Mouse (Mus musculus) right cerebral cortex, postnatal 14 days (tissue): ENCODE data around the gene Atp1b2.
A peak's percentile ranks its signal among the peaks of the same experiment; 100 is the strongest.

Experiments used
- DNase-seq: peaks from one replicate; pipeline ENCODE4 v3.0.0; 2022

Atp1b2 gene

GRCm38 (mm10) chr11:69606491-69606795 is 701 bp upstream of the Atp1b2 start:
- no peak for DNase-seq

GRCm38 (mm10) chr11:69604795-69605664 is 712 bp downstream of the Atp1b2 start:
- DNase-seq = peak; percentile 44

GRCm38 (mm10) chr11:69604347-69604746 is 1.4 kb downstream of the Atp1b2 start:
- DNase-seq = no peak

- DNase-seq = no peak
These were observed 2.2 kb downstream of the Atp1b2 start for GRCm38 (mm10) chr11:69603516-69603915.

GRCm38 (mm10) chr11:69601768-69602167 is 4.0 kb downstream of the Atp1b2 start:
- DNase-seq = no peak

GRCm38 (mm10) chr11:69600098-69600497 is 5.6 kb downstream of the Atp1b2 start:
- peak; percentile 82 for DNase-seq

- DNase-seq = no peak
These were observed 6.3 kb downstream of the Atp1b2 start for GRCm38 (mm10) chr11:69599436-69599835.

- DNase-seq = no peak
These were observed 10.9 kb downstream of the Atp1b2 start for GRCm38 (mm10) chr11:69594853-69595252.

GRCm38 (mm10) chr11:69592799-69593198 is 12.9 kb downstream of the Atp1b2 start:
- DNase-seq = no peak

- peak; percentile 78 for DNase-seq
These were observed 13.7 kb downstream of the Atp1b2 start for GRCm38 (mm10) chr11:69591899-69592637.

- DNase-seq = no peak
These were observed 14.3 kb downstream of the Atp1b2 start for GRCm38 (mm10) chr11:69591424-69591823.

- DNase-seq = no peak
These were observed 15.1 kb downstream of the Atp1b2 start for GRCm38 (mm10) chr11:69590622-69591021.

- DNase-seq = no peak
These were observed 16.4 kb downstream of the Atp1b2 start for GRCm38 (mm10) chr11:69589207-69589834.

- DNase-seq = no peak
These were observed 19.9 kb downstream of the Atp1b2 start for GRCm38 (mm10) chr11:69585718-69586325.

GRCm38 (mm10) chr11:69584937-69585336 is 20.8 kb downstream of the Atp1b2 start:
- DNase-seq = no peak

GRCm38 (mm10) chr11:69584008-69584407 is 21.7 kb downstream of the Atp1b2 start:
- DNase-seq = no peak

- no peak for DNase-seq
These were observed 23.4 kb downstream of the Atp1b2 start for GRCm38 (mm10) chr11:69582230-69582805.

GRCm38 (mm10) chr11:69581814-69582213 is 23.9 kb downstream of the Atp1b2 start:
- DNase-seq = no peak

GRCm38 (mm10) chr11:69581147-69581688 is 24.5 kb downstream of the Atp1b2 start:
- peak; percentile 87 for DNase-seq

- DNase-seq = no peak
These were observed 25.1 kb downstream of the Atp1b2 start for GRCm38 (mm10) chr11:69580572-69581146.

- DNase-seq = peak; percentile 78
These were observed 25.6 kb downstream of the Atp1b2 start, which contains the start of the genes Wrap53 and Trp53 for GRCm38 (mm10) chr11:69580091-69580514. Gene Wrap53, minus strand, starts transcription at chr11:69580255. Gene Trp53, plus strand, starts transcription at chr11:69580359.
